ENCODE assay signal across 19 mouse cellular contexts in the genomic region with DNA sequence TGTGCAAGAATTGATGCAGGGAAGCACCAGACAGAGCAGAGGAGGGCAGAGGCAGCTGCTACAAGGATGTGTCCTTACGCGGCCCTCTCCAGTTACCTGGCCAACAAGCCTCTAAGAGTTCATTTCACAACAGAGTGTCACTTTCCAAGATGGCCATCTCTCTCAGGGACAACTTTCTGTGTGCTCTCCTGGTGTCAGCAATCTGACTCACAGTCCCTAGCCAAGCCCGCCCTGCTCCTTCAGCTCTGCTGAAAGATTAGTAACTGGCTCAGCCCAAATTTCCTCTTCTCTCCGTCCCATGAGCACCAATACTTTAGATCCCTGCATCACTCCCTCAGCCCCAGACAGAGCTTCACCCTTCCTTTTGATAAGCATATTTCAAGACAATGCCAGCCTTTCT.
"Had no signal": no experiment of that assay in that cellular context is flagged by ENCODE, and none has a peak within 500 bp of the region (broad histone marks: within the 10 kb centered on the region; RNA-seq: fewer than 3 reads in every experiment).

No protein-coding gene starts in this region.

- DNase-seq: kidney, postnatal 10 days; kidney, postnatal 36 days; left cerebral cortex, postnatal 4 days; liver, postnatal 0 days; lung, embryonic 14.5 days; right cerebral cortex, adult 18-20 months; right cerebral cortex, postnatal 14 days; right cerebral cortex, postnatal 4 days; thymus, postnatal 25 days had no signal

- H3K9me3 ChIP-seq: limb, embryonic 12.5 days; limb, embryonic 15.5 days; midbrain, embryonic 12.5 days; midbrain, embryonic 15.5 days; neural tube, embryonic 12.5 days; neural tube, embryonic 15.5 days had no signal

- ATAC-seq: liver, postnatal 0 days; lung, postnatal 0 days; midbrain, embryonic 15.5 days had no signal

- H3K27me3 ChIP-seq: limb, embryonic 12.5 days; limb, embryonic 15.5 days; midbrain, embryonic 12.5 days; midbrain, embryonic 15.5 days; neural tube, embryonic 12.5 days; neural tube, embryonic 15.5 days had no signal

- H3K4me3 ChIP-seq: limb, embryonic 12.5 days; limb, embryonic 15.5 days; midbrain, embryonic 12.5 days; midbrain, embryonic 15.5 days; neural tube, embryonic 12.5 days; neural tube, embryonic 15.5 days had no signal

- H3K27ac ChIP-seq: limb, embryonic 12.5 days; limb, embryonic 15.5 days; liver, embryonic 14.5 days; macrophage; midbrain, embryonic 12.5 days; midbrain, embryonic 15.5 days; neural tube, embryonic 12.5 days; neural tube, embryonic 15.5 days had no signal

- H3K4me1 ChIP-seq: midbrain, embryonic 12.5 days; midbrain, embryonic 15.5 days; neural tube, embryonic 12.5 days; neural tube, embryonic 15.5 days had no signal

- H3K9ac ChIP-seq: limb, embryonic 12.5 days; limb, embryonic 15.5 days; liver, embryonic 14.5 days; liver, postnatal 0 days; lung, embryonic 14.5 days; midbrain, embryonic 12.5 days; midbrain, embryonic 15.5 days; neural tube, embryonic 12.5 days; neural tube, embryonic 15.5 days had no signal

- H3K36me3 ChIP-seq: limb, embryonic 12.5 days; limb, embryonic 15.5 days; midbrain, embryonic 12.5 days; midbrain, embryonic 15.5 days; neural tube, embryonic 12.5 days; neural tube, embryonic 15.5 days had no signal

- H3K4me2 ChIP-seq: limb, embryonic 12.5 days; limb, embryonic 15.5 days; liver, embryonic 11.5 days; lung, embryonic 14.5 days; midbrain, embryonic 12.5 days; midbrain, embryonic 15.5 days; neural tube, embryonic 12.5 days; neural tube, embryonic 15.5 days had no signal
